Mouse (Mus musculus): ENCODE measurements around the gene Atf4.

The Atf4 gene

GRCm38 (mm10) chr15:80254847-80255645 is at the start of gene Atf4:
Gene Atf4, plus strand, starts transcription at chr15:80255184.
- DNase-seq = peak; percentile 97

- no peak for DNase-seq
These were observed 48.9 kb upstream of the Atf4 start for GRCm38 (mm10) chr15:80206057-80206565.

GRCm38 (mm10) chr15:80208446-80208845 is 46.5 kb upstream of the Atf4 start:
- no peak for DNase-seq

- no peak for DNase-seq
These were observed 41.3 kb upstream of the Atf4 start for GRCm38 (mm10) chr15:80213688-80214087.

GRCm38 (mm10) chr15:80215716-80216479 is 39.1 kb upstream of the Atf4 start:
- DNase-seq = no peak

GRCm38 (mm10) chr15:80216480-80216820 is 38.5 kb upstream of the Atf4 start:
- no peak for DNase-seq

GRCm38 (mm10) chr15:80217476-80217875 is 37.5 kb upstream of the Atf4 start:
- no peak for DNase-seq

- DNase-seq = no peak
These were observed 35.8 kb upstream of the Atf4 start for GRCm38 (mm10) chr15:80219211-80219610.

- DNase-seq = no peak
These were observed 35.0 kb upstream of the Atf4 start for GRCm38 (mm10) chr15:80219705-80220657.

GRCm38 (mm10) chr15:80221031-80221430 is 34.0 kb upstream of the Atf4 start:
- DNase-seq = no peak

GRCm38 (mm10) chr15:80223751-80224150 is 31.2 kb upstream of the Atf4 start:
- no peak for DNase-seq

- DNase-seq = peak; percentile 27
These were observed 29.8 kb upstream of the Atf4 start for GRCm38 (mm10) chr15:80225208-80225607.

GRCm38 (mm10) chr15:80225796-80226195 is 29.2 kb upstream of the Atf4 start:
- DNase-seq = no peak

GRCm38 (mm10) chr15:80228071-80228800 is 26.7 kb upstream of the Atf4 start:
- DNase-seq = no peak

GRCm38 (mm10) chr15:80232331-80232730 is 22.7 kb upstream of the Atf4 start:
- DNase-seq = no peak

GRCm38 (mm10) chr15:80233053-80233452 is 21.9 kb upstream of the Atf4 start:
- no peak for DNase-seq

GRCm38 (mm10) chr15:80233733-80234509 is 21.1 kb upstream of the Atf4 start, which contains the start of gene Mief1:
Gene Mief1, plus strand, starts transcription at chr15:80234018.
- DNase-seq = peak; percentile 98

GRCm38 (mm10) chr15:80235535-80235934 is 19.4 kb upstream of the Atf4 start, which contains the start of gene AC140267.1:
Gene AC140267.1, plus strand, starts transcription at chr15:80235835.
- no peak for DNase-seq

GRCm38 (mm10) chr15:80248135-80248534 is 6.8 kb upstream of the Atf4 start:
- DNase-seq = no peak

- no peak for DNase-seq
These were observed 6.4 kb upstream of the Atf4 start for GRCm38 (mm10) chr15:80248596-80248995.

GRCm38 (mm10) chr15:80249672-80250071 is 5.3 kb upstream of the Atf4 start:
- DNase-seq = no peak
